Mouse (Mus musculus): ENCODE measurements at regions not wholly inside any gene's neighbourhood (a gene's known extent, or its start where the extent isn't known, plus 50 kb on each side); places are given as distances from the start of the nearest gene placed in this dataset.

GRCm38 (mm10) chr11:27833736-27834135, 505.9 kb downstream of the Gm6685 start:
- no peak for DNase-seq (ENCODE audit: low spot score)

- no peak for DNase-seq (ENCODE audit: low spot score)
Measured at GRCm38 (mm10) chr11:27799826-27800620, 539.6 kb downstream of the Gm6685 start.

GRCm38 (mm10) chr11:27753913-27754218, 585.8 kb downstream of the Gm6685 start:
- DNase-seq (ENCODE audit: low spot score) = no peak

- DNase-seq (ENCODE audit: low spot score) = peak; percentile 85
Measured at GRCm38 (mm10) chr11:27753212-27753912, 586.3 kb downstream of the Gm6685 start.

- no peak for DNase-seq (ENCODE audit: low spot score)
Measured at GRCm38 (mm10) chr11:27726109-27726508, 613.6 kb downstream of the Gm6685 start.

GRCm38 (mm10) chr11:27721346-27721745, 618.3 kb downstream of the Gm6685 start:
- DNase-seq (ENCODE audit: low spot score) = no peak

GRCm38 (mm10) chr11:27672436-27672835, 667.2 kb downstream of the Gm6685 start:
- no peak for DNase-seq (ENCODE audit: low spot score)

Data from embryo, embryonic 10 days (tissue).